Mouse (Mus musculus): Measurements from ENCODE around the gene Emx1.

The Emx1 gene

GRCm38 (mm10) chr6:85227520-85227919 is 40.3 kb downstream of the Emx1 start:
- DNase-seq (ENCODE audit: low read depth in 2 of 2, low spot score in 2 of 2): no peak

- no peak for DNase-seq (ENCODE audit: low read depth in 2 of 2, low spot score in 2 of 2)
These were observed 43.5 kb downstream of the Emx1 start for GRCm38 (mm10) chr6:85230762-85231161.

GRCm38 (mm10) chr6:85231469-85231868 is 44.2 kb downstream of the Emx1 start:
- no peak for DNase-seq (ENCODE audit: low read depth in 2 of 2, low spot score in 2 of 2)

GRCm38 (mm10) chr6:85232045-85232444 is 44.8 kb downstream of the Emx1 start:
- no peak for DNase-seq (ENCODE audit: low read depth in 2 of 2, low spot score in 2 of 2)

GRCm38 (mm10) chr6:85232836-85233623 is 45.8 kb downstream of the Emx1 start:
- DNase-seq (ENCODE audit: low read depth in 2 of 2, low spot score in 2 of 2): no peak

GRCm38 (mm10) chr6:85234796-85235195 is 47.6 kb downstream of the Emx1 start:
- DNase-seq (ENCODE audit: low read depth in 2 of 2, low spot score in 2 of 2): no peak

GRCm38 (mm10) chr6:85237001-85237400 is 49.8 kb downstream of the Emx1 start:
- DNase-seq (ENCODE audit: low read depth in 2 of 2, low spot score in 2 of 2): no peak

- DNase-seq (ENCODE audit: low read depth in 2 of 2, low spot score in 2 of 2): no peak
These were observed 50.5 kb downstream of the Emx1 start for GRCm38 (mm10) chr6:85237595-85238337.

- DNase-seq (ENCODE audit: low read depth in 2 of 2, low spot score in 2 of 2): peak in 1 of 2 experiments; percentile 11
These were observed 51.8 kb downstream of the Emx1 start for GRCm38 (mm10) chr6:85239044-85239489.

- no peak for DNase-seq (ENCODE audit: low read depth in 2 of 2, low spot score in 2 of 2)
These were observed 62.6 kb downstream of the Emx1 start for GRCm38 (mm10) chr6:85249821-85250220.

GRCm38 (mm10) chr6:85250811-85251241 is 63.6 kb downstream of the Emx1 start:
- DNase-seq (ENCODE audit: low read depth in 2 of 2, low spot score in 2 of 2): no peak

- DNase-seq (ENCODE audit: low read depth in 2 of 2, low spot score in 2 of 2): no peak
These were observed 65.2 kb downstream of the Emx1 start for GRCm38 (mm10) chr6:85252251-85253058.

GRCm38 (mm10) chr6:85253275-85253674 is 66.0 kb downstream of the Emx1 start:
- DNase-seq (ENCODE audit: low read depth in 2 of 2, low spot score in 2 of 2): no peak
